ENCODE assay signal across 8 mouse cellular contexts in the genomic region with DNA sequence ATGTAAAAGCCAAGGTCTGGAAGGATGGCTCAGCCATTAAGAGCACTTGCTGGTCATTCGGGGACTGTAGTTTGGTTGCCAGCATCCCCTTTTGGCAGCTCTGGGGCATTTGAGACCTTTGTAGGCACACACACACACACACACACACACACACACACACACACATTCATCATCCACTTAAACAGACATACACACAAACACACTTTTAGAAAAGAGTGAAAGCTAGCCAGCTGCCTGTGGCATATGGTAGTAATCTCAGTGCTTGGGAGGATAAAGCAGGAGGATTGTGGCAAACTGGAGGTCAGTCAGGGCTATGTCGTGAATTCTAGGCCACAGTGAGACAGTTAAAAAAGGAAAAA. TPM values are rescaled to one million over a fixed set of nuclear protein-coding genes. Genes with fewer than 3 reads are reported as not detected.
A peak's percentile ranks its signal among the peaks of the same experiment; 100 is the strongest.
DNase-seq lines count a peak whose midpoint lies in the region; ATAC-seq and TF ChIP-seq lines count a peak whose summit lies in the region.
"Had no signal": no experiment of that assay in that cellular context is flagged by ENCODE, and none has a peak within 500 bp of the region (broad histone marks: within the 10 kb centered on the region; RNA-seq: fewer than 3 reads in every experiment).

No protein-coding gene starts in this region.

- no peaks in the 10 kb centered on the region for H3K27me3 ChIP-seq in lung, postnatal 0 days (replicated peaks; ENCODE audit: insufficient read depth, low read length)
- no peaks in the 10 kb centered on the region for H3K27me3 ChIP-seq in forebrain, embryonic 11.5 days (ENCODE audit: control insufficient read depth, insufficient read depth, low read length)
- H3K27me3 ChIP-seq in liver, embryonic 11.5 days (replicated peaks; ENCODE audit: control insufficient read depth, insufficient read depth, low read length): no peaks in the 10 kb centered on the region
- no peaks in the 10 kb centered on the region for H3K27me3 ChIP-seq in stomach, embryonic 15.5 days (replicated peaks)

- H3K4me2 ChIP-seq in lung, postnatal 0 days (replicated peaks; ENCODE audit: low read depth, low read length): peak overlapping the region; percentile 99
- peak overlapping the region; percentile 89 for H3K4me2 ChIP-seq in forebrain, embryonic 11.5 days (ENCODE audit: low read depth, low read length, severe bottlenecking)
- H3K4me2 ChIP-seq in liver, embryonic 11.5 days: peak overlapping the region; percentile 93
- peak overlapping the region; percentile 67 for H3K4me2 ChIP-seq in stomach, embryonic 15.5 days

- TF ChIP-seq EP300 in lung, postnatal 0 days (IDR thresholded peaks at IDR 0.05): no peak

- TF ChIP-seq CTCF in lung, postnatal 0 days (IDR thresholded peaks at IDR 0.05): no peak

- WGBS in lung, postnatal 0 days: 46% methylated on average over 2 of the region's 2 CpGs
- 42% methylated on average over 2 of the region's 2 CpGs for WGBS in forebrain, embryonic 11.5 days
- WGBS in liver, embryonic 11.5 days: 30% methylated on average over 2 of the region's 2 CpGs
- WGBS in stomach, embryonic 15.5 days: 41% methylated on average over 2 of the region's 2 CpGs

- no peak for ATAC-seq in lung, postnatal 0 days
- no peak for ATAC-seq in forebrain, embryonic 11.5 days (replicated peaks; ENCODE audit: low FRiP score)
- no peak for ATAC-seq in liver, embryonic 11.5 days (replicated peaks; ENCODE audit: low FRiP score)
- no peak for ATAC-seq in stomach, embryonic 15.5 days (ENCODE audit: insufficient read depth, low FRiP score, low read depth)

- DNase-seq in lung, postnatal 0 days (ENCODE audit: low spot score): no peak
- DNase-seq in lung, postnatal 14 days: no peak
- no peak for DNase-seq in forebrain, embryonic 11.5 days (ENCODE audit: low spot score)
- DNase-seq in liver, embryonic 11.5 days (ENCODE audit: low spot score): no peak
- DNase-seq in adrenal gland, adult (ENCODE audit: inconsistent age in 2 of 2, low spot score in 1 of 2): no peak
- no peak for DNase-seq in left cerebral cortex, adult 8-10 months (ENCODE audit: low spot score in 2 of 2)

- H3K36me3 ChIP-seq in lung, postnatal 0 days (ENCODE audit: insufficient read depth, low read length): no peaks in the 10 kb centered on the region
- no peaks in the 10 kb centered on the region for H3K36me3 ChIP-seq in forebrain, embryonic 11.5 days (ENCODE audit: control insufficient read depth, insufficient read depth, low read length)
- no peaks in the 10 kb centered on the region for H3K36me3 ChIP-seq in liver, embryonic 11.5 days (ENCODE audit: control insufficient read depth, insufficient read depth, low read length)
- 0 out of 2 replicates have a peak, but pooled peaks cover 4% of the 10 kb centered on the region for H3K36me3 ChIP-seq in stomach, embryonic 15.5 days

- peak overlapping the region; percentile 85; the same call in 1 of the 2 replicates for H3K4me3 ChIP-seq in lung, postnatal 0 days (ENCODE audit: low read depth, low read length)
- peak overlapping the region; percentile 92 for H3K4me3 ChIP-seq in forebrain, embryonic 11.5 days (ENCODE audit: low read depth, low read length)
- peak overlapping the region; percentile 96 for H3K4me3 ChIP-seq in liver, embryonic 11.5 days (ENCODE audit: low read depth, low read length)
- H3K4me3 ChIP-seq in stomach, embryonic 15.5 days (replicated peaks): peak overlapping the region; percentile 94

- H3K27ac ChIP-seq in lung, postnatal 0 days (ENCODE audit: low read length): peak overlapping the region; percentile 85
- H3K27ac ChIP-seq in forebrain, embryonic 11.5 days (ENCODE audit: low read depth, low read length): no peak overlapping the region
- H3K27ac ChIP-seq in liver, embryonic 11.5 days (ENCODE audit: low read depth, low read length): peak overlapping the region; percentile 92
- peak overlapping the region; percentile 93 for H3K27ac ChIP-seq in stomach, embryonic 15.5 days

- H3K4me1 ChIP-seq in lung, postnatal 0 days (ENCODE audit: insufficient read depth, low read depth, low read length): peaks cover 22% of the 10 kb centered on the region; the same call in 1 of the 2 replicates
- H3K4me1 ChIP-seq in forebrain, embryonic 11.5 days (replicated peaks; ENCODE audit: control insufficient read depth, insufficient read depth, low read length): peaks cover 2% of the 10 kb centered on the region; the same call in 1 of the 2 replicates
- peaks cover 33% of the 10 kb centered on the region for H3K4me1 ChIP-seq in liver, embryonic 11.5 days (replicated peaks; ENCODE audit: control insufficient read depth, insufficient read depth, low read length)
- H3K4me1 ChIP-seq in stomach, embryonic 15.5 days: peaks cover 33% of the 10 kb centered on the region

- H3K9me3 ChIP-seq in lung, postnatal 0 days (ENCODE audit: low read length): no peaks in the 10 kb centered on the region
- H3K9me3 ChIP-seq in forebrain, embryonic 11.5 days (ENCODE audit: control insufficient read depth, low read length): no peaks in the 10 kb centered on the region
- no peaks in the 10 kb centered on the region for H3K9me3 ChIP-seq in liver, embryonic 11.5 days (ENCODE audit: control insufficient read depth, low read length)
- no peaks in the 10 kb centered on the region for H3K9me3 ChIP-seq in stomach, embryonic 15.5 days

- 0 out of 2 replicates have a peak overlapping the region, but pooled peaks have one; percentile 17 for H3K9ac ChIP-seq in lung, postnatal 0 days (replicated peaks; ENCODE audit: low read depth)
- peak overlapping the region; percentile 86 for H3K9ac ChIP-seq in forebrain, embryonic 11.5 days (ENCODE audit: low read length)
- H3K9ac ChIP-seq in liver, embryonic 11.5 days (ENCODE audit: low read depth, low read length): peak overlapping the region; percentile 79
- H3K9ac ChIP-seq in stomach, embryonic 15.5 days: 0 out of 2 replicates have a peak overlapping the region, but pooled peaks have one; percentile 16

RNA-seq across cellular contexts. Expression of a gene that starts 0.8 kb away (rescaled TPM):
- polyA plus RNA-seq in lung, postnatal 0 days (2015; fragmentation: Nextera tagmentation; extraction: Ambion mirVana): 35.1 and 37.6 TPM in 2 replicates
- 50.7 and 56.2 TPM in 2 replicates for polyA plus RNA-seq in forebrain, embryonic 11.5 days (2014; fragmentation: Nextera tagmentation; extraction: Ambion mirVana)
- polyA plus RNA-seq in liver, embryonic 11.5 days (2014; fragmentation: Nextera tagmentation; extraction: Ambion mirVana): 46.0 and 50.4 TPM in 2 replicates
- 48.6 and 53.1 TPM in 2 replicates for polyA plus RNA-seq in stomach, embryonic 15.5 days (2015; fragmentation: Nextera tagmentation; extraction: Ambion mirVana)
- total RNA-seq in left cerebral cortex, adult 8-10 months (2022): 100 to 1,000 TPM; 127 to 146 (median 132) TPM

RNA-seq across cellular contexts. Expression of a gene that starts 49.6 kb away (rescaled TPM):
- polyA plus RNA-seq in lung, postnatal 0 days (2015; fragmentation: Nextera tagmentation; extraction: Ambion mirVana): 2.7 and 2.8 TPM in 2 replicates
- 11.5 and 11.9 TPM in 2 replicates for polyA plus RNA-seq in forebrain, embryonic 11.5 days (2014; fragmentation: Nextera tagmentation; extraction: Ambion mirVana)
- 17.1 and 17.6 TPM in 2 replicates for polyA plus RNA-seq in liver, embryonic 11.5 days (2014; fragmentation: Nextera tagmentation; extraction: Ambion mirVana)
- 5.9 and 7.5 TPM in 2 replicates for polyA plus RNA-seq in stomach, embryonic 15.5 days (2015; fragmentation: Nextera tagmentation; extraction: Ambion mirVana)
- total RNA-seq in left cerebral cortex, adult 8-10 months (2022): 1 to 10 TPM; 6.0 to 8.9 (median 6.9) TPM

RNA-seq across cellular contexts. Expression of a gene that starts 49.8 kb away (rescaled TPM):
- 14.4 and 16.5 TPM in 2 replicates for polyA plus RNA-seq in lung, postnatal 0 days (2015; fragmentation: Nextera tagmentation; extraction: Ambion mirVana)
- polyA plus RNA-seq in forebrain, embryonic 11.5 days (2014; fragmentation: Nextera tagmentation; extraction: Ambion mirVana): 10.9 and 13.0 TPM in 2 replicates
- 5.3 and 6.9 TPM in 2 replicates for polyA plus RNA-seq in liver, embryonic 11.5 days (2014; fragmentation: Nextera tagmentation; extraction: Ambion mirVana)
- 23.4 and 25.4 TPM in 2 replicates for polyA plus RNA-seq in stomach, embryonic 15.5 days (2015; fragmentation: Nextera tagmentation; extraction: Ambion mirVana)
- 100 to 1,000 TPM; 670 to 720 (median 701) TPM for total RNA-seq in left cerebral cortex, adult 8-10 months (2022)
- total RNA-seq: common myeloid progenitor, adult 5-6 weeks had no signal

RNA-seq across cellular contexts. Expression of a gene that starts 52.5 kb away (rescaled TPM):
- polyA plus RNA-seq in lung, postnatal 0 days (2015; fragmentation: Nextera tagmentation; extraction: Ambion mirVana): 151 and 170 TPM in 2 replicates
- polyA plus RNA-seq in forebrain, embryonic 11.5 days (2014; fragmentation: Nextera tagmentation; extraction: Ambion mirVana): 148 and 150 TPM in 2 replicates
- 208 and 209 TPM in 2 replicates for polyA plus RNA-seq in liver, embryonic 11.5 days (2014; fragmentation: Nextera tagmentation; extraction: Ambion mirVana)
- 142 and 144 TPM in 2 replicates for polyA plus RNA-seq in stomach, embryonic 15.5 days (2015; fragmentation: Nextera tagmentation; extraction: Ambion mirVana)
- total RNA-seq in left cerebral cortex, adult 8-10 months (2022): 10 to 100 TPM; 56.1 to 59.8 (median 57.6) TPM

Comparison
In these comparisons a context has a peak if more than half of its experiments do, and no peak if none do; other contexts are left out.
1. H3K9ac ChIP-seq: peak in every context shown above with its lines; median percentile 86 in forebrain, embryonic 11.5 days; 79 in liver, embryonic 11.5 days; 17 in lung, postnatal 0 days; 16 in stomach, embryonic 15.5 days.